Mouse (Mus musculus) layer of hippocampus, adult 6 months (tissue): ENCODE results near the gene Olfr874. TPM values are rescaled to one million over a fixed set of nuclear protein-coding genes. Genes with fewer than 3 reads are reported as not detected.

Source experiments
- long read RNA-seq, 2 experiments: library from polyadenylated mRNA; unstranded; transcript quantifications; one replicate each; pipeline ENCODE4 v2.0.0; 2019 to 2020
- polyA plus RNA-seq: library from polyadenylated mRNA; unstranded; fragments of <200 nt; fragmentation: Nextera tagmentation; gene quantifications from 2 replicates; pipeline ENCODE4 v1.2.3, GENCODE M21; 2021

Olfr874 gene
- polyA plus RNA-seq = not detected in 2 replicates
- long read RNA-seq, experiment 1 = 0 reads
- long read RNA-seq, experiment 2 = 0 reads

GRCm38 (mm10) chr9:37744806-37745205, at the start of gene Olfr874:
Gene Olfr874, plus strand, starts transcription at chr9:37745106.

GRCm38 (mm10) chr9:37716150-37716549, 28.8 kb upstream of the Olfr874 start, which contains the start of gene Olfr160:
Gene Olfr160, minus strand, starts transcription at chr9:37716250.

GRCm38 (mm10) chr9:37771759-37772158, 26.9 kb downstream of the Olfr874 start, which contains the start of gene Olfr875:
Gene Olfr875, plus strand, starts transcription at chr9:37771857.

Other genes with a start within 250 kb of the Olfr874 start
- 17.9 and 24.5 TPM in 2 replicates for gene Esam, start 217.0 kb upstream of the Olfr874 start, polyA plus RNA-seq
- gene Vsig2, start 205.9 kb upstream of the Olfr874 start, polyA plus RNA-seq = 1.1 and 1.3 TPM in 2 replicates
- 108 and 127 TPM in 2 replicates for gene Nrgn, start 192.2 kb upstream of the Olfr874 start, polyA plus RNA-seq
- gene Siae, start 189.4 kb upstream of the Olfr874 start, polyA plus RNA-seq = 13.2 and 14.7 TPM in 2 replicates
- 8.1 and 9.8 TPM in 2 replicates for gene Spa17, start 131.4 kb upstream of the Olfr874 start, polyA plus RNA-seq
- gene Tbrg1, start 87.8 kb upstream of the Olfr874 start, polyA plus RNA-seq = 69.4 and 73.3 TPM in 2 replicates
- not detected in 2 replicates for gene Panx3, start 75.9 kb upstream of the Olfr874 start, polyA plus RNA-seq
- gene Olfr160, start 28.9 kb upstream of the Olfr874 start, polyA plus RNA-seq = not detected in 2 replicates
- gene Olfr875, start 26.8 kb downstream of the Olfr874 start, polyA plus RNA-seq = not detected in 2 replicates
- not detected in 2 replicates for gene Olfr876, start 57.9 kb downstream of the Olfr874 start, polyA plus RNA-seq
- not detected in 2 replicates for gene Olfr877, start 109.2 kb downstream of the Olfr874 start, polyA plus RNA-seq
- gene Olfr145, start 151.6 kb downstream of the Olfr874 start, polyA plus RNA-seq = not detected in 2 replicates
- not detected in 2 replicates for gene Olfr878, start 172.7 kb downstream of the Olfr874 start, polyA plus RNA-seq
- not detected in 2 replicates for gene Olfr881, start 246.7 kb downstream of the Olfr874 start, polyA plus RNA-seq